Mouse (Mus musculus): ENCODE data around the gene Myo1b.

- TF ChIP-seq CTCF (IDR thresholded peaks at IDR 0.05; ENCODE audit: low read depth): no peak
- no peak for TF ChIP-seq EP300 (optimal IDR thresholded peaks at IDR 0.05)
Observed at GRCm38 (mm10) chr1:51834072-51834471, 81.8 kb downstream of the Myo1b start.
